Mouse (Mus musculus): ENCODE data around the gene Mfsd6l. TPM values are rescaled to one million over a fixed set of nuclear protein-coding genes. Genes with fewer than 3 reads are reported as not detected.

Mfsd6l gene
- total and polyA plus RNA-seq, 2 experiments from 2014 or later: 0.08 TPM; not detected in 1

- Histone ChIP-seq H3K4me2 (ENCODE audit: low read depth, low read length) (no peak overlapping the region), H3K9ac (replicated peaks; ENCODE audit: low read depth, low read length) (no peak overlapping the region), H3K27me3 (ENCODE audit: control insufficient read depth, insufficient read depth, low read length) (no peaks in the 10 kb centered on the region), H3K4me1 (ENCODE audit: control insufficient read depth, insufficient read depth) (no peaks in the 10 kb centered on the region), H3K36me3 (replicated peaks; ENCODE audit: control insufficient read depth, insufficient read depth, low read length) (no peaks in the 10 kb centered on the region), H3K9me3 (replicated peaks; ENCODE audit: control insufficient read depth, low read length) (no peaks in the 10 kb centered on the region), H3K4me3 (ENCODE audit: low read depth, low read length) (no peak overlapping the region), H3K27ac (ENCODE audit: low read depth) (no peak overlapping the region)
- ATAC-seq (ENCODE audit: insufficient read depth, low read depth): no peak
- WGBS: 41% methylated on average over 9 of the region's 9 CpGs
- DNase-seq (ENCODE audit: low spot score): no peak
- TF ChIP-seq CTCF (IDR thresholded peaks at IDR 0.05; ENCODE audit: low read depth) (no peak), EP300 (IDR thresholded peaks at IDR 0.05; ENCODE audit: low read depth) (no peak)
Observed at GRCm38 (mm10) chr11:68579462-68579881, 23.5 kb downstream of the Mfsd6l start.

- no peak overlapping the region for H3K27ac ChIP-seq (ENCODE audit: low read depth)
- no peaks in the 10 kb centered on the region for H3K36me3 ChIP-seq (replicated peaks; ENCODE audit: control insufficient read depth, insufficient read depth, low read length)
- DNase-seq (ENCODE audit: low spot score): no peak
- no peak overlapping the region for H3K4me3 ChIP-seq (ENCODE audit: low read depth, low read length)
- no peak overlapping the region for H3K9ac ChIP-seq (replicated peaks; ENCODE audit: low read depth, low read length)
- no peaks in the 10 kb centered on the region for H3K9me3 ChIP-seq (replicated peaks; ENCODE audit: control insufficient read depth, low read length)
- H3K27me3 ChIP-seq (ENCODE audit: control insufficient read depth, insufficient read depth, low read length): no peaks in the 10 kb centered on the region
- WGBS: 84% methylated on average over 5 of the region's 6 CpGs
- no peaks in the 10 kb centered on the region for H3K4me1 ChIP-seq (ENCODE audit: control insufficient read depth, insufficient read depth)
- no peak for ATAC-seq (ENCODE audit: insufficient read depth, low read depth)
- no peak for TF ChIP-seq EP300 (IDR thresholded peaks at IDR 0.05; ENCODE audit: low read depth)
- no peak for TF ChIP-seq CTCF (IDR thresholded peaks at IDR 0.05; ENCODE audit: low read depth)
- H3K4me2 ChIP-seq (ENCODE audit: low read depth, low read length): no peak overlapping the region
Observed at GRCm38 (mm10) chr11:68580566-68580965, 24.6 kb downstream of the Mfsd6l start.

GRCm38 (mm10) chr11:68583225-68583624 is 27.2 kb downstream of the Mfsd6l start:
- no peaks in the 10 kb centered on the region for H3K4me1 ChIP-seq (ENCODE audit: control insufficient read depth, insufficient read depth)
- DNase-seq (ENCODE audit: low spot score): no peak
- no peak overlapping the region for H3K9ac ChIP-seq (replicated peaks; ENCODE audit: low read depth, low read length)
- no peaks in the 10 kb centered on the region for H3K9me3 ChIP-seq (replicated peaks; ENCODE audit: control insufficient read depth, low read length)
- 80% methylated on average over 13 of the region's 13 CpGs for WGBS
- no peak overlapping the region for H3K4me3 ChIP-seq (ENCODE audit: low read depth, low read length)
- H3K4me2 ChIP-seq (ENCODE audit: low read depth, low read length): no peak overlapping the region
- TF ChIP-seq CTCF (IDR thresholded peaks at IDR 0.05; ENCODE audit: low read depth): no peak
- H3K27me3 ChIP-seq (ENCODE audit: control insufficient read depth, insufficient read depth, low read length): no peaks in the 10 kb centered on the region
- no peak for ATAC-seq (ENCODE audit: insufficient read depth, low read depth)
- no peak overlapping the region for H3K27ac ChIP-seq (ENCODE audit: low read depth)
- no peaks in the 10 kb centered on the region for H3K36me3 ChIP-seq (replicated peaks; ENCODE audit: control insufficient read depth, insufficient read depth, low read length)

- Histone ChIP-seq H3K9me3 (replicated peaks; ENCODE audit: control insufficient read depth, low read length) (no peaks in the 10 kb centered on the region), H3K4me3 (ENCODE audit: low read depth, low read length) (no peak overlapping the region), H3K36me3 (replicated peaks; ENCODE audit: control insufficient read depth, insufficient read depth, low read length) (no peaks in the 10 kb centered on the region), H3K27me3 (ENCODE audit: control insufficient read depth, insufficient read depth, low read length) (no peaks in the 10 kb centered on the region), H3K27ac (ENCODE audit: low read depth) (no peak overlapping the region), H3K4me1 (ENCODE audit: control insufficient read depth, insufficient read depth) (no peaks in the 10 kb centered on the region), H3K9ac (replicated peaks; ENCODE audit: low read depth, low read length) (no peak overlapping the region), H3K4me2 (ENCODE audit: low read depth, low read length) (no peak overlapping the region)
- no peak for TF ChIP-seq EP300 (IDR thresholded peaks at IDR 0.05; ENCODE audit: low read depth)
- no peak for TF ChIP-seq CTCF (IDR thresholded peaks at IDR 0.05; ENCODE audit: low read depth)
- ATAC-seq (ENCODE audit: insufficient read depth, low read depth) (no peak), DNase-seq (ENCODE audit: low spot score) (no peak)
- WGBS: 71% methylated on average over 8 of the region's 8 CpGs
Observed at GRCm38 (mm10) chr11:68583906-68584480, 28.0 kb downstream of the Mfsd6l start.

- 22% methylated on average over 3 of the region's 3 CpGs for WGBS
- H3K27me3 ChIP-seq (ENCODE audit: control insufficient read depth, insufficient read depth, low read length): no peaks in the 10 kb centered on the region
- H3K4me2 ChIP-seq (ENCODE audit: low read depth, low read length): no peak overlapping the region
- TF ChIP-seq EP300 (IDR thresholded peaks at IDR 0.05; ENCODE audit: low read depth) (no peak), CTCF (IDR thresholded peaks at IDR 0.05; ENCODE audit: low read depth) (peak; percentile 70)
- ATAC-seq (ENCODE audit: insufficient read depth, low read depth) (peak; percentile 70), DNase-seq (ENCODE audit: low spot score) (peak; percentile 42)
- H3K9ac ChIP-seq (replicated peaks; ENCODE audit: low read depth, low read length): no peak overlapping the region
- H3K27ac ChIP-seq (ENCODE audit: low read depth): no peak overlapping the region
- no peaks in the 10 kb centered on the region for H3K4me1 ChIP-seq (ENCODE audit: control insufficient read depth, insufficient read depth)
- H3K9me3 ChIP-seq (replicated peaks; ENCODE audit: control insufficient read depth, low read length): no peaks in the 10 kb centered on the region
- no peaks in the 10 kb centered on the region for H3K36me3 ChIP-seq (replicated peaks; ENCODE audit: control insufficient read depth, insufficient read depth, low read length)
- no peak overlapping the region for H3K4me3 ChIP-seq (ENCODE audit: low read depth, low read length)
Observed at GRCm38 (mm10) chr11:68585890-68586289, 29.9 kb downstream of the Mfsd6l start.

- no peaks in the 10 kb centered on the region for H3K9me3 ChIP-seq (replicated peaks; ENCODE audit: control insufficient read depth, low read length)
- WGBS: 69% methylated on average over 5 of the region's 5 CpGs
- no peaks in the 10 kb centered on the region for H3K36me3 ChIP-seq (replicated peaks; ENCODE audit: control insufficient read depth, insufficient read depth, low read length)
- TF ChIP-seq CTCF (IDR thresholded peaks at IDR 0.05; ENCODE audit: low read depth) (no peak), EP300 (IDR thresholded peaks at IDR 0.05; ENCODE audit: low read depth) (no peak)
- H3K27me3 ChIP-seq (ENCODE audit: control insufficient read depth, insufficient read depth, low read length): no peaks in the 10 kb centered on the region
- no peak for DNase-seq (ENCODE audit: low spot score)
- H3K9ac ChIP-seq (replicated peaks; ENCODE audit: low read depth, low read length): no peak within 1 kb of the TSS
- H3K4me1 ChIP-seq (ENCODE audit: control insufficient read depth, insufficient read depth): no peaks in the 10 kb centered on the region
- H3K27ac ChIP-seq (ENCODE audit: low read depth): no peak within 1 kb of the TSS
- ATAC-seq (ENCODE audit: insufficient read depth, low read depth): no peak
- no peak within 1 kb of the TSS for H3K4me2 ChIP-seq (ENCODE audit: low read depth, low read length)
- no peak within 1 kb of the TSS for H3K4me3 ChIP-seq (ENCODE audit: low read depth, low read length)
Observed at GRCm38 (mm10) chr11:68586721-68587120, 30.7 kb downstream of the Mfsd6l start, which contains the start of gene Ccdc42. Gene Ccdc42, plus strand, starts transcription at chr11:68587021.

All from heart, postnatal 0 days (tissue).